Mouse (Mus musculus) neural tube, embryonic 15.5 days (tissue): Measurements from ENCODE around the gene Tm7sf3. TPM values are rescaled to one million over a fixed set of nuclear protein-coding genes. Genes with fewer than 3 reads are reported as not detected.
A peak's percentile ranks its signal among the peaks of the same experiment; 100 is the strongest.

ENCODE experiments used
- ATAC-seq: fragments of 200-750 bp; cut with Nextera tagmentation; 2 replicates; pipeline ENCODE4 v1.8.0; 2017; ENCODE audit warnings: mild to moderate bottlenecking, moderate TSS enrichment, moderate library complexity; ENCODE audit not compliant: low FRiP score
- H3K27ac ChIP-seq: fragments of 300-500 bp; sonication (generic); replicated peaks from 2 replicates; pipeline ENCODE4 v1.5.1; 2015; ENCODE audit warnings: mild to moderate bottlenecking, inconsistent platforms
- H3K27me3 ChIP-seq: fragments of 300-500 bp; sonication (generic); replicated peaks from 2 replicates; pipeline ENCODE4 v1.6.1; 2015; ENCODE audit warnings: inconsistent platforms
- H3K36me3 ChIP-seq: fragments of 300-500 bp; sonication (generic); 2 replicates; pipeline ENCODE4 v1.6.1; 2015; ENCODE audit warnings: inconsistent platforms
- H3K4me1 ChIP-seq: fragments of 300-500 bp; sonication (generic); 2 replicates; pipeline ENCODE4 v1.6.1; 2015; ENCODE audit warnings: inconsistent platforms
- H3K4me2 ChIP-seq: fragments of 300-500 bp; sonication (generic); 2 replicates; pipeline ENCODE4 v1.6.1; 2015; ENCODE audit warnings: inconsistent platforms, mild to moderate bottlenecking, moderate library complexity
- H3K4me3 ChIP-seq: fragments of 300-500 bp; sonication (generic); replicated peaks from 2 replicates; pipeline ENCODE4 v1.5.1; 2015; ENCODE audit warnings: mild to moderate bottlenecking, inconsistent platforms
- H3K9ac ChIP-seq: fragments of 300-500 bp; sonication (generic); replicated peaks from 2 replicates; pipeline ENCODE4 v1.6.1; 2015; ENCODE audit warnings: mild to moderate bottlenecking, inconsistent platforms
- H3K9me3 ChIP-seq: fragments of 300-500 bp; sonication (generic); replicated peaks from 2 replicates; pipeline ENCODE4 v1.6.1; 2016; ENCODE audit warnings: inconsistent platforms
- whole genome bisulfite sequencing: fragments of 180-500 bp; shearing (Covaris S2); methylation state at CpG from one replicate; pipeline ENCODE4 v1.1.7; 2015; ENCODE audit warnings: mixed read lengths; 5-methylcytosine and 5-hydroxymethylcytosine counted together
- polyA plus RNA-seq: library from polyadenylated mRNA; unstranded; fragments of >200 nt; fragmentation: Nextera tagmentation; extraction: Ambion mirVana; gene quantifications from 2 replicates; pipeline ENCODE4 v1.2.1, GENCODE M21; 2015

Tm7sf3 gene
- 29.3 and 31.3 TPM in 2 replicates for polyA plus RNA-seq

- Histone ChIP-seq H3K36me3 (no peaks in the 10 kb centered on the region), H3K4me1 (peaks cover 14% of the 10 kb centered on the region), H3K9me3 (no peaks in the 10 kb centered on the region), H3K4me2 (peak within 1 kb of the TSS; percentile 90), H3K9ac (peak within 1 kb of the TSS; percentile 80), H3K27ac (peak within 1 kb of the TSS; percentile 90), H3K4me3 (peak within 1 kb of the TSS; percentile 87), H3K27me3 (no peaks in the 10 kb centered on the region)
- WGBS = under 1% methylated on average over 60 of the region's 60 CpGs
- peak; percentile 98 for ATAC-seq
These were observed at the start of gene Tm7sf3, which contains the start of gene Med21 for GRCm38 (mm10) chr6:146642276-146643183. Tm7sf3 (minus strand) TSS chr6:146642824. Med21 (plus strand) TSS chr6:146642547.

- H3K4me2 ChIP-seq = no peak overlapping the region
- no peak overlapping the region for H3K27ac ChIP-seq
- no peaks in the 10 kb centered on the region for H3K27me3 ChIP-seq
- no peak overlapping the region for H3K4me3 ChIP-seq
- H3K36me3 ChIP-seq = no peaks in the 10 kb centered on the region
- H3K9ac ChIP-seq = no peak overlapping the region
- no peaks in the 10 kb centered on the region for H3K9me3 ChIP-seq
- 72% methylated on average over 5 of the region's 5 CpGs for WGBS
- no peaks in the 10 kb centered on the region for H3K4me1 ChIP-seq
- ATAC-seq = no peak
These were observed 46.2 kb upstream of the Tm7sf3 start for GRCm38 (mm10) chr6:146688861-146689260.

- H3K9me3 ChIP-seq = no peaks in the 10 kb centered on the region
These were observed 45.4 kb upstream of the Tm7sf3 start for GRCm38 (mm10) chr6:146688010-146688409.

GRCm38 (mm10) chr6:146686463-146687196, 44.0 kb upstream of the Tm7sf3 start:
- WGBS = 92% methylated on average over 5 of the region's 5 CpGs

More at GRCm38 (mm10) chr6:146688010-146688409, 45.4 kb upstream of the Tm7sf3 start:
- Histone ChIP-seq H3K9ac (no peak overlapping the region), H3K36me3 (no peaks in the 10 kb centered on the region), H3K4me2 (no peak overlapping the region), H3K27ac (no peak overlapping the region), H3K27me3 (no peaks in the 10 kb centered on the region), H3K4me3 (no peak overlapping the region), H3K4me1 (no peaks in the 10 kb centered on the region)
- 88% methylated on average over 7 of the region's 7 CpGs for WGBS
- ATAC-seq = no peak

GRCm38 (mm10) chr6:146685781-146686308, 43.2 kb upstream of the Tm7sf3 start:
- no peaks in the 10 kb centered on the region for H3K27me3 ChIP-seq
- ATAC-seq = no peak
- H3K27ac ChIP-seq = no peak overlapping the region
- WGBS = 83% methylated on average over 17 of the region's 17 CpGs
- no peaks in the 10 kb centered on the region for H3K4me1 ChIP-seq
- H3K4me3 ChIP-seq = no peak overlapping the region
- no peak overlapping the region for H3K9ac ChIP-seq
- no peaks in the 10 kb centered on the region for H3K36me3 ChIP-seq
- H3K4me2 ChIP-seq = no peak overlapping the region
- no peaks in the 10 kb centered on the region for H3K9me3 ChIP-seq

More at GRCm38 (mm10) chr6:146686463-146687196, 44.0 kb upstream of the Tm7sf3 start:
- Histone ChIP-seq H3K4me2 (no peak overlapping the region), H3K9ac (no peak overlapping the region), H3K4me1 (no peaks in the 10 kb centered on the region), H3K27ac (no peak overlapping the region), H3K9me3 (no peaks in the 10 kb centered on the region), H3K27me3 (no peaks in the 10 kb centered on the region), H3K4me3 (no peak overlapping the region), H3K36me3 (no peaks in the 10 kb centered on the region)
- no peak for ATAC-seq

- 82% methylated on average over 4 of the region's 4 CpGs for WGBS
These were observed 41.3 kb upstream of the Tm7sf3 start for GRCm38 (mm10) chr6:146683881-146684280.

GRCm38 (mm10) chr6:146678136-146679070, 35.8 kb upstream of the Tm7sf3 start:
- WGBS = 82% methylated on average over 10 of the region's 10 CpGs

More at GRCm38 (mm10) chr6:146683881-146684280, 41.3 kb upstream of the Tm7sf3 start:
- Histone ChIP-seq H3K4me3 (no peak overlapping the region), H3K4me1 (no peaks in the 10 kb centered on the region), H3K36me3 (no peaks in the 10 kb centered on the region), H3K9ac (no peak overlapping the region), H3K27me3 (no peaks in the 10 kb centered on the region), H3K27ac (no peak overlapping the region), H3K4me2 (no peak overlapping the region), H3K9me3 (no peaks in the 10 kb centered on the region)
- no peak for ATAC-seq

GRCm38 (mm10) chr6:146676904-146677303, 34.3 kb upstream of the Tm7sf3 start:
- no peaks in the 10 kb centered on the region for H3K36me3 ChIP-seq
- no peak overlapping the region for H3K9ac ChIP-seq
- H3K27me3 ChIP-seq = no peaks in the 10 kb centered on the region
- H3K4me3 ChIP-seq = no peak overlapping the region
- H3K4me2 ChIP-seq = no peak overlapping the region
- no peaks in the 10 kb centered on the region for H3K4me1 ChIP-seq
- ATAC-seq = no peak
- no peak overlapping the region for H3K27ac ChIP-seq
- H3K9me3 ChIP-seq = no peaks in the 10 kb centered on the region
- 83% methylated on average over 10 of the region's 10 CpGs for WGBS

More at GRCm38 (mm10) chr6:146678136-146679070, 35.8 kb upstream of the Tm7sf3 start:
- Histone ChIP-seq H3K4me3 (no peak overlapping the region), H3K9me3 (no peaks in the 10 kb centered on the region), H3K4me2 (no peak overlapping the region), H3K4me1 (no peaks in the 10 kb centered on the region), H3K27ac (no peak overlapping the region), H3K9ac (no peak overlapping the region), H3K36me3 (no peaks in the 10 kb centered on the region), H3K27me3 (no peaks in the 10 kb centered on the region)
- ATAC-seq = no peak

GRCm38 (mm10) chr6:146674881-146675536, 32.4 kb upstream of the Tm7sf3 start:
- Histone ChIP-seq H3K9ac (no peak overlapping the region), H3K4me2 (no peak overlapping the region), H3K9me3 (no peaks in the 10 kb centered on the region), H3K27me3 (no peaks in the 10 kb centered on the region), H3K27ac (no peak overlapping the region), H3K36me3 (no peaks in the 10 kb centered on the region), H3K4me3 (no peak overlapping the region), H3K4me1 (no peaks in the 10 kb centered on the region)
- WGBS = 87% methylated on average over 4 of the region's 4 CpGs
- ATAC-seq = no peak

GRCm38 (mm10) chr6:146674420-146674819, 31.8 kb upstream of the Tm7sf3 start:
- Histone ChIP-seq H3K36me3 (no peaks in the 10 kb centered on the region), H3K4me3 (no peak overlapping the region), H3K9ac (no peak overlapping the region), H3K27me3 (no peaks in the 10 kb centered on the region), H3K4me2 (no peak overlapping the region), H3K9me3 (no peaks in the 10 kb centered on the region), H3K27ac (no peak overlapping the region), H3K4me1 (no peaks in the 10 kb centered on the region)
- no peak for ATAC-seq
- WGBS = 81% methylated on average over 8 of the region's 8 CpGs
